Mouse (Mus musculus) embryonic facial prominence, embryonic 12.5 days (tissue): ENCODE measurements around the gene Plekhg1. TPM values are rescaled to one million over a fixed set of nuclear protein-coding genes. Genes with fewer than 3 reads are reported as not detected.

Source experiments
- ATAC-seq: fragments of 200-750 bp; cut with Nextera tagmentation; 2 replicates; pipeline ENCODE4 v1.8.0; 2017; ENCODE audit not compliant: insufficient number of reproducible peaks, insufficient read depth, low FRiP score, low TSS enrichment
- H3K27ac ChIP-seq: fragments of 300-500 bp; sonication (generic); 2 replicates; pipeline ENCODE4 v1.5.1; 2016; ENCODE audit warnings: mild to moderate bottlenecking
- H3K27me3 ChIP-seq: fragments of 300-500 bp; sonication (generic); 2 replicates; pipeline ENCODE4 v1.6.1; 2016; ENCODE audit warnings: mild to moderate bottlenecking, moderate library complexity
- H3K36me3 ChIP-seq: fragments of 300-500 bp; sonication (generic); 2 replicates; pipeline ENCODE4 v1.6.1; 2016; ENCODE audit warnings: mild to moderate bottlenecking
- H3K4me1 ChIP-seq: fragments of 300-500 bp; sonication (generic); 2 replicates; pipeline ENCODE4 v1.6.1; 2016
- H3K4me2 ChIP-seq: fragments of 300-500 bp; sonication (generic); replicated peaks from 2 replicates; pipeline ENCODE4 v1.6.1; 2016; ENCODE audit warnings: mild to moderate bottlenecking, moderate library complexity
- H3K4me3 ChIP-seq: fragments of 300-500 bp; sonication (generic); 2 replicates; pipeline ENCODE4 v1.5.1; 2016; ENCODE audit warnings: mild to moderate bottlenecking
- H3K9ac ChIP-seq: fragments of 300-500 bp; sonication (generic); 2 replicates; pipeline ENCODE4 v1.6.1; 2016; ENCODE audit warnings: mild to moderate bottlenecking, moderate library complexity
- H3K9me3 ChIP-seq: fragments of 300-500 bp; sonication (generic); 2 replicates; pipeline ENCODE4 v1.6.1; 2016; ENCODE audit warnings: mild to moderate bottlenecking, moderate library complexity
- WGBS: fragments of 180-500 bp; shearing (Covaris S2); methylation state at CpG from one replicate; pipeline ENCODE4 v1.1.7; 2016; 5-methylcytosine and 5-hydroxymethylcytosine counted together
- polyA plus RNA-seq: library from polyadenylated mRNA; unstranded; fragments of >200 nt; fragmentation: Nextera tagmentation; extraction: Ambion mirVana; gene quantifications from 2 replicates; pipeline ENCODE4 v1.2.1, GENCODE M21; 2016

Gene Plekhg1
- polyA plus RNA-seq, 1 experiment from 2014 or later: 19.2 TPM

- no peak overlapping the region for H3K4me2 ChIP-seq
- 26% methylated on average over 11 of the region's 11 CpGs for WGBS
- no peak overlapping the region for H3K27ac ChIP-seq
- H3K9ac ChIP-seq: no peak overlapping the region
- H3K4me1 ChIP-seq: peaks cover 11% of the 10 kb centered on the region; the same call in 1 of the 2 replicates
- ATAC-seq: peak; percentile 31; the same call in 1 of the 2 replicates
- no peaks in the 10 kb centered on the region for H3K9me3 ChIP-seq
- no peaks in the 10 kb centered on the region for H3K27me3 ChIP-seq
- peaks cover 12% of the 10 kb centered on the region for H3K36me3 ChIP-seq
- no peak overlapping the region for H3K4me3 ChIP-seq
These were observed 201.0 kb downstream of the Plekhg1 start for GRCm38 (mm10) chr10:3941054-3941757.

DNA sequence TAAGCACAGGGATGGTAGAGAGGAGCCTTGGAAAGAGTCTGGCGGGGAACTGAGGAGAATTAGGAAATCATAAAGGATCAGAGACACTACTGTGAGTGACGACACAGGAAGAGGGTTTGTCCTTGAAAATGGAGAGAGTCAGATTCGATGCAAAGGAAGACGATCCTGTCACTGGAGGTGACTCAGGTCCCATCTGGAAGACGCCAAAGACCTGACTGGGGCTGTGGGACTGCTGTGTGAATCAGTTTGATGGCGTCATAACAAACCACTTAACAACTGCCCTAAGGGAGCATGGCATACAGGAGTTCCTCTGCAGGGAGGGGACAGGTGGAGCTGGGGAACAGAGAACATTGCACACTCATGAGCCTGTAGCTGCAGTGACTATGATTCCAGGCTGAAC, 202.1 kb downstream of the Plekhg1 start:
- no peak overlapping the region for H3K4me2 ChIP-seq
- H3K36me3 ChIP-seq: peaks cover 16% of the 10 kb centered on the region
- H3K27ac ChIP-seq: no peak overlapping the region
- H3K9ac ChIP-seq: no peak overlapping the region
- ATAC-seq: no peak
- no peak overlapping the region for H3K4me3 ChIP-seq
- 53% methylated on average over 6 of the region's 6 CpGs for whole genome bisulfite sequencing
- H3K4me1 ChIP-seq: peaks cover 11% of the 10 kb centered on the region; the same call in 1 of the 2 replicates
- no peaks in the 10 kb centered on the region for H3K9me3 ChIP-seq
- no peaks in the 10 kb centered on the region for H3K27me3 ChIP-seq

DNA sequence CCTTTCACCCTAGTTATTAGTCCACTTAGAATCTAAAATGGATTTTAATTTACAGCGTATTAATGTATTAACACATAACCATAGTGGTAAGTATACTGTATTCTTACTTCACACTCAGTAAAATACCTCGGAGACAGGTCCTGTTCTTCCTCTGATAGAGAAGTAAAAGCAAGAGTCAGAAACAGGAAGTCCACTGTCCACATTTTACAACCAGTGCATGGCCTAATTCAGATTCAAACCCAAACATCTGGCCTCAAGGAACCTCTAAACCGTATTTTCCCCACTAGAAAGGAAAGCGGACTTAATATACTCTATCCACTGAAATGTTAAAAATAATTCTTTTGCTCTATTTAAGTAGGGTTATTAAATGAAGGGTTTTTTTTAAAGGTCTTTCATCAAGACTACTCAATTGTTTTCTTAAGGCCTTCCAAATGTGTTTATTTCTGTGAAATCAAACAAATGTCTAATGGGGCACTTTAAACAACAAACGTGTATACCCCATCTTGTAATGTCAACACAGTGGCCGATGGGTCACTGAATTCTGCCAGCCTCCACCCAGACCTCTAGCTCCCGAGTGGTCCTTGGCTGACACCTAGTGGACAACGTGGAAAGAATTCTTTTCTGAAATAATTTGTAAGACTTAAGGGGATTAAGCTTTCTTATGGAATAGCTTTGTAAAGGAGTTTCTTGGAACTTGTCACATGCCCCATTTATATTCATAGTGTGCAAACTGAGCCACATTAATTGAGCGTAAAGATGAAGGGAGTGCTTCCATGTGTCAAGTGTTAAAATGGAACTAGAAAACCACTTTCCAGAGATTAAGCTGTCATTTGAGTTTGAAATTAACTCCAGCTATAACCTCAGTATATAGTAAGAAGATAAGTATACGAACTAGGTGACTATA, 203.6 kb downstream of the Plekhg1 start:
- peaks cover 11% of the 10 kb centered on the region; the same call in 1 of the 2 replicates for H3K4me1 ChIP-seq
- no peak overlapping the region for H3K27ac ChIP-seq
- H3K9ac ChIP-seq: no peak overlapping the region
- H3K4me2 ChIP-seq: no peak overlapping the region
- H3K4me3 ChIP-seq: no peak overlapping the region
- ATAC-seq: no peak
- peaks cover 21% of the 10 kb centered on the region for H3K36me3 ChIP-seq
- H3K27me3 ChIP-seq: no peaks in the 10 kb centered on the region
- 32% methylated on average over 10 of the region's 10 CpGs for WGBS
- no peaks in the 10 kb centered on the region for H3K9me3 ChIP-seq

DNA sequence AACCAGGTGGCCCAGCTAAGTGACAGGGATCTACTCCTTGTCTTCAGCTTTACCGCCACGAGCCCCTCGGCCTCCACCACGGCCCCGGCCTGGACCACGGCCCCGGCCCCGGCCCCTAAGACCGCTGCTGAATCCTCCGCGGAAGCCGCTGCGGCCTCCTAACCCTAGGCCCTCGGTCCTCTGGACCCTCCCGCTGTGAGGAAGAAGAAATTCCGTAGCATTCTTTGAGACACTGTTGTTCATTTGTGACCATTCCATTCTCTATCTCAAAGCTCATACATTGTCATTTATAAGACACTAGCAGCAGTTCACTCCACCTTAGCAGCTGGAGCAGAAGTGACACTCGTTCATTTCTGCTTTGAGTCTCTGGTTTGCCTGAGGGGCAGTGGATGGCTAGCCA, 206.7 kb downstream of the Plekhg1 start:
- Histone ChIP-seq H3K36me3 (peaks cover 19% of the 10 kb centered on the region), H3K27me3 (no peaks in the 10 kb centered on the region), H3K27ac (no peak overlapping the region), H3K9ac (no peak overlapping the region), H3K4me3 (no peak overlapping the region), H3K4me1 (peaks cover 4% of the 10 kb centered on the region; the same call in 1 of the 2 replicates), H3K9me3 (no peaks in the 10 kb centered on the region), H3K4me2 (no peak overlapping the region)
- no peak for ATAC-seq
- 89% methylated on average over 17 of the region's 17 CpGs for WGBS

GRCm38 (mm10) chr10:3947346-3947745, 207.2 kb downstream of the Plekhg1 start:
- Histone ChIP-seq H3K4me1 (0 out of 2 replicates have a peak, but pooled peaks cover 2% of the 10 kb centered on the region), H3K9ac (no peak overlapping the region), H3K36me3 (peaks cover 19% of the 10 kb centered on the region), H3K27me3 (no peaks in the 10 kb centered on the region), H3K4me2 (no peak overlapping the region), H3K27ac (no peak overlapping the region), H3K9me3 (no peaks in the 10 kb centered on the region), H3K4me3 (no peak overlapping the region)
- 93% methylated on average over 7 of the region's 7 CpGs for WGBS
- no peak for ATAC-seq

- H3K4me3 ChIP-seq: no peak overlapping the region
- no peak overlapping the region for H3K4me2 ChIP-seq
- no peak for ATAC-seq
- no peaks in the 10 kb centered on the region for H3K27me3 ChIP-seq
- 88% methylated on average over 6 of the region's 6 CpGs for WGBS
- no peaks in the 10 kb centered on the region for H3K9me3 ChIP-seq
- H3K27ac ChIP-seq: no peak overlapping the region
- H3K36me3 ChIP-seq: peaks cover 19% of the 10 kb centered on the region
- H3K9ac ChIP-seq: no peak overlapping the region
- no peaks in the 10 kb centered on the region for H3K4me1 ChIP-seq
These were observed 209.1 kb downstream of the Plekhg1 start for GRCm38 (mm10) chr10:3949306-3949705.

GRCm38 (mm10) chr10:3956471-3956870, 216.3 kb downstream of the Plekhg1 start:
- Histone ChIP-seq H3K4me3 (no peak overlapping the region), H3K4me1 (no peaks in the 10 kb centered on the region), H3K4me2 (no peak overlapping the region), H3K36me3 (peaks cover 25% of the 10 kb centered on the region), H3K27me3 (no peaks in the 10 kb centered on the region), H3K27ac (no peak overlapping the region), H3K9ac (no peak overlapping the region), H3K9me3 (no peaks in the 10 kb centered on the region)
- 92% methylated on average over 22 of the region's 22 CpGs for WGBS
- ATAC-seq: no peak

DNA sequence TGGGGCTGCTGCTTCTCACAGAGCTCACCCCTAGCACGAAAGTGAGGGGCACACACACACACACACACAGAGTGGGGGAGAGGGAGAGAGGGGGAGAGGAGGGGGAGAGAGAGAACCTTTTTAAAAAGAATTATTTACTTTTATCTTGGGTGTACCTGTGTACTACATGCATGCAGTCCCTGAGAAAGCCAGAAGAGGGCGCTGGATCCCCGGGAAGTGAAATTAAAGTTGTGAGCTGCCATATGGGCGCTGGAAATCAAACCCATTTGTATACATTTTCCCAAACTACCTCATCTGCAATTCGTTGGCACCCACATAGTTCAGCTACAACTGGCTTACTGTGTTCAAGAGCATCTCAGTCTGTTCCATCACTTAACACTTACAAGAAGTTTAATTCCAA, 218.4 kb downstream of the Plekhg1 start:
- H3K27ac ChIP-seq: no peak overlapping the region
- no peak for ATAC-seq
- H3K27me3 ChIP-seq: no peaks in the 10 kb centered on the region
- no peaks in the 10 kb centered on the region for H3K9me3 ChIP-seq
- no peak overlapping the region for H3K9ac ChIP-seq
- WGBS: 78% methylated on average over 5 of the region's 5 CpGs
- no peak overlapping the region for H3K4me2 ChIP-seq
- peaks cover 29% of the 10 kb centered on the region for H3K36me3 ChIP-seq
- H3K4me3 ChIP-seq: no peak overlapping the region
- H3K4me1 ChIP-seq: no peaks in the 10 kb centered on the region

- Histone ChIP-seq H3K4me3 (no peak overlapping the region), H3K9ac (no peak overlapping the region), H3K27ac (no peak overlapping the region), H3K4me2 (no peak overlapping the region), H3K9me3 (no peaks in the 10 kb centered on the region), H3K27me3 (no peaks in the 10 kb centered on the region), H3K36me3 (peaks cover 6% of the 10 kb centered on the region; the same call in 1 of the 2 replicates), H3K4me1 (no peaks in the 10 kb centered on the region)
- 42% methylated on average over 3 of the region's 3 CpGs for WGBS
- no peak for ATAC-seq
These were observed 228.9 kb downstream of the Plekhg1 start for GRCm38 (mm10) chr10:3969026-3969425.

DNA sequence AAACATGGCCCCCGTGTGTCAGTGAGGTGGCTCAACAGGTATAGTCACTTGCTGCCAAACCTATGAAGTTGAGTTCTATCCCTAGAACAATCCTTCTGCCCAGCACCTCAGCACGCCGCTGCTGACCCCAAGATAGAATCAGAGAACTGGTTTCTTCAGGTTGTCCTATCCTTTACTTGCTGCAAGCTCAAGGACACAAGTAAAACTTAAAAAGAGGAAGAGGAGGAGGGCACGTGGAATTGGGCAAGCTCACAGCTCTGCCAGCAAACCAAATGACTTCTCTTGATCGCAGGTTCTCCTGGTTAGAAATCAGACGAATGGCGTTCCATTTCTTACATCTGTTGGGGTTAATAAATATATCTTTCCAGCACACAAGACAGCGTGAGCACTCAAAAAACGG, 232.1 kb downstream of the Plekhg1 start:
- no peak overlapping the region for H3K27ac ChIP-seq
- H3K9ac ChIP-seq: no peak overlapping the region
- whole genome bisulfite sequencing: 85% methylated on average over 9 of the region's 9 CpGs
- no peaks in the 10 kb centered on the region for H3K36me3 ChIP-seq
- no peak for ATAC-seq
- H3K4me3 ChIP-seq: no peak overlapping the region
- H3K9me3 ChIP-seq: no peaks in the 10 kb centered on the region
- peaks cover 12% of the 10 kb centered on the region; the same call in 1 of the 2 replicates for H3K4me1 ChIP-seq
- peak overlapping the region; percentile 90; the same call in 1 of the 2 replicates for H3K4me2 ChIP-seq
- no peaks in the 10 kb centered on the region for H3K27me3 ChIP-seq

DNA sequence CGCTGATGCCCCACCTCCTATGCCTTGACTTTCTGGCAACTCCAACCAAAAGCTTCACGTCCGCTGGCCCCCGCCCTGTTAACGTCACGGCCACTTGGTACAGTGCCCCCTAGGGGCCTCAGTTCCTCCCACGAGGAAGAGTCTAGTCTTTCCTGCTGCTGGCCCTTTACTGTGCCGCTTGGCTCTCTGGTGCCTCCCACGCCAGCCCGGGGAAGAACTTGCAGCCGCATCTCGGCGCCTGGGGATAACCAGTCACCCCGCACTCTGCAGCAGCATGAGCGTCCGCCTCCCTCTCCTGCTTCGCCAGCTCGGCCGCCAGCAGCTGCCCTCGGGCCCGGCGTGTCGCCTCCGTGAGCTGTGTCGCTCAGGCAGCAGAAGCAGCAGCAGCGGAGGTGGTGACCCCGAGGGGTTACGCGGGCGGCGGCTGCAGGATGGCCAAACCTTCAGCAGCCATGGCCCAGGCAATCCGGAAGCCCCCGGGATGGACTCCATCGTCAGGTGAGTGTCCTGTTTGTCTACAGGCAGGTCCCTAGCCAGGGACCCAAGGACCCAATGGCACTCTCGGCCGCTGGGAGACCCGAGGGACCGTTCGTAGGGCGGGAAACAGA, 232.9 kb downstream of the Plekhg1 start, which contains the start of gene Mthfd1l:
Gene Mthfd1l (plus strand): TSS at position 138 of the 608 bp plus-strand sequence.
- no peaks in the 10 kb centered on the region for H3K9me3 ChIP-seq
- WGBS: under 1% methylated on average over 40 of the region's 40 CpGs

More for the DNA sequence above, 232.9 kb downstream of the Plekhg1 start, which contains the start of gene Mthfd1l:
- Histone ChIP-seq H3K4me2 (peak within 1 kb of the TSS; percentile 90), H3K4me1 (peaks cover 12% of the 10 kb centered on the region; the same call in 1 of the 2 replicates), H3K4me3 (peak within 1 kb of the TSS; percentile 66), H3K27ac (peak within 1 kb of the TSS; percentile 84), H3K9ac (peak within 1 kb of the TSS; percentile 78), H3K36me3 (no peaks in the 10 kb centered on the region), H3K27me3 (no peaks in the 10 kb centered on the region)
- ATAC-seq: peak; percentile 81
